ENCODE assay signal across 13 mouse cellular contexts in the genomic region with DNA sequence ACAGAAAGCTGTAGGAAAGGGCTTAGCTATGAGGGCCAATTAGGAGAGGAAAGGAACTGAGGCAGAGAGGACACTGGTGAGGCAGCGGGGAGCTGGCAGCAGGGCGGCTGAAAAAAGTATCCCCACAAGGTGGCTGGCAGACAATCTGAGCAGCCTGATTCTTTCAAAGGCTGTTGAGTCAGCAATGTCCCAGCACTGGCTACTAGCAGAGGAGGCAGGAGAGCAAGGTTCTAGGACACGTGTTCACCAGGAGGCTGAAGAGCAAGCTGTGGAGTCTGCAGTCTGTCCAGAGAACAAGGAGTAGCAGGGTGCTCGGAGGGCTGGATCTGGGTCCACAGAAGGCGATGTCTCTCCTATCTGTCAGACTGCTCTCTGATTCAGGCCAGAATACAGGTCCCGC. TPM values are rescaled to one million over a fixed set of nuclear protein-coding genes. Genes with fewer than 3 reads are reported as not detected.
DNase-seq lines count a peak whose midpoint lies in the region; ATAC-seq lines count a peak whose summit lies in the region.
"Had no signal": no experiment of that assay in that cellular context is flagged by ENCODE, and none has a peak within 500 bp of the region (broad histone marks: within the 10 kb centered on the region; RNA-seq: fewer than 3 reads in every experiment).

No protein-coding gene starts in this region.

- 0 out of 2 replicates have a peak, but pooled peaks cover 3% of the 10 kb centered on the region for H3K27me3 ChIP-seq in limb, embryonic 15.5 days
- no peaks in the 10 kb centered on the region for H3K27me3 ChIP-seq in limb, embryonic 10.5 days (ENCODE audit: low read depth, poor library complexity, severe bottlenecking)
- H3K27me3 ChIP-seq: hindbrain, embryonic 15.5 days had no signal

- no peak overlapping the region for H3K4me3 ChIP-seq in limb, embryonic 15.5 days
- H3K4me3 ChIP-seq in limb, embryonic 10.5 days, result no peak overlapping the region
- H3K4me3 ChIP-seq: erythroblast, embryonic 14.5 days; hindbrain, embryonic 15.5 days had no signal

- no peak overlapping the region for H3K9ac ChIP-seq in limb, embryonic 15.5 days
- H3K9ac ChIP-seq: hindbrain, embryonic 15.5 days had no signal

- H3K4me2 ChIP-seq in limb, embryonic 15.5 days, result no peak overlapping the region
- H3K4me2 ChIP-seq: hindbrain, embryonic 15.5 days had no signal

- ATAC-seq in cerebellum, adult (ENCODE audit: insufficient number of reproducible peaks, low FRiP score, low TSS enrichment), result peak; percentile 66; the same call in 1 of the 2 replicates
- ATAC-seq in limb, embryonic 15.5 days (ENCODE audit: insufficient number of reproducible peaks, low FRiP score, low TSS enrichment, low read depth), result no peak
- no peak for ATAC-seq in megakaryocyte progenitor cell, adult 5-6 weeks (replicated peaks; ENCODE audit: poor library complexity)

- DNase-seq in cerebellum, postnatal 4 days (ENCODE audit: low spot score in 2 of 2), result no peak
- DNase-seq in limb, embryonic 10.5 days (ENCODE audit: low spot score), result no peak
- peak; percentile 29 to 44 for DNase-seq in cerebellum, postnatal 14 days
- DNase-seq in thymus, postnatal 14 days, result peak; percentile 61
- no peak for DNase-seq in B cell, adult 2 months
- DNase-seq: lung, adult 18-20 months had no signal

- peak overlapping the region; percentile 43; the same call in 1 of the 2 replicates for H3K27ac ChIP-seq in limb, embryonic 15.5 days
- no peak overlapping the region for H3K27ac ChIP-seq in limb, embryonic 10.5 days
- H3K27ac ChIP-seq: hindbrain, embryonic 15.5 days had no signal

- peaks cover 8% of the 10 kb centered on the region; the same call in 1 of the 2 replicates for H3K4me1 ChIP-seq in limb, embryonic 15.5 days
- H3K4me1 ChIP-seq in limb, embryonic 10.5 days, result no peaks in the 10 kb centered on the region
- H3K4me1 ChIP-seq: hindbrain, embryonic 15.5 days had no signal

- no peaks in the 10 kb centered on the region for H3K36me3 ChIP-seq in limb, embryonic 15.5 days
- H3K36me3 ChIP-seq in limb, embryonic 10.5 days, result no peaks in the 10 kb centered on the region
- H3K36me3 ChIP-seq: hindbrain, embryonic 15.5 days had no signal

- 50% methylated on average over 6 of the region's 6 CpGs for WGBS in limb, embryonic 15.5 days
- 67% methylated on average over 6 of the region's 6 CpGs for WGBS in limb, embryonic 10.5 days

- H3K9me3 ChIP-seq in limb, embryonic 15.5 days, result no peaks in the 10 kb centered on the region
- no peaks in the 10 kb centered on the region for H3K9me3 ChIP-seq in limb, embryonic 10.5 days (replicated peaks)
- H3K9me3 ChIP-seq: hindbrain, embryonic 15.5 days had no signal

RNA-seq across cellular contexts. Expression of gene Cd3e, which starts 10.3 kb away (rescaled TPM):
- 0.38 and 0.45 TPM in 2 replicates for polyA plus RNA-seq in limb, embryonic 15.5 days (2015; fragmentation: Nextera tagmentation; extraction: Ambion mirVana)
- polyA plus RNA-seq in limb, embryonic 10.5 days (2016; fragmentation: Nextera tagmentation; extraction: Ambion mirVana), result not detected in 2 replicates
- not detected in 2 replicates for total RNA-seq in megakaryocyte progenitor cell, adult 5-6 weeks (2015)
- total RNA-seq in megakaryocyte progenitor cell, adult 5-6 weeks (2017), result not detected in 2 replicates
- total RNA-seq: left cerebral cortex, postnatal 14 days had no signal
- polyA plus RNA-seq: stomach, embryonic 14.5 days had no signal

RNA-seq across cellular contexts. Expression of gene Cd3d, which starts 17.6 kb away (rescaled TPM):
- 0.28 TPM in 1 of 2 replicates, not detected in the other for polyA plus RNA-seq in limb, embryonic 15.5 days (2015; fragmentation: Nextera tagmentation; extraction: Ambion mirVana)
- polyA plus RNA-seq in limb, embryonic 10.5 days (2016; fragmentation: Nextera tagmentation; extraction: Ambion mirVana), result not detected in 2 replicates
- total RNA-seq in megakaryocyte progenitor cell, adult 5-6 weeks (2015), result 0.12 and 0.44 TPM in 2 replicates
- total RNA-seq in megakaryocyte progenitor cell, adult 5-6 weeks (2017), result 0.17 and 0.33 TPM in 2 replicates
- total RNA-seq: left cerebral cortex, postnatal 14 days had no signal
- polyA plus RNA-seq: erythroblast, embryonic 14.5 days; hindbrain, embryonic 15.5 days; stomach, embryonic 14.5 days had no signal

RNA-seq across cellular contexts. Expression of gene Cd3g, which starts 18.9 kb away (rescaled TPM):
- polyA plus RNA-seq in limb, embryonic 15.5 days (2015; fragmentation: Nextera tagmentation; extraction: Ambion mirVana), result 0.51 and 0.76 TPM in 2 replicates
- polyA plus RNA-seq in limb, embryonic 10.5 days (2016; fragmentation: Nextera tagmentation; extraction: Ambion mirVana), result not detected in 2 replicates
- not detected in 2 replicates for total RNA-seq in megakaryocyte progenitor cell, adult 5-6 weeks (2015)
- total RNA-seq in megakaryocyte progenitor cell, adult 5-6 weeks (2017), result 0.30 and 3.1 TPM in 2 replicates
- total RNA-seq: left cerebral cortex, postnatal 14 days had no signal
- polyA plus RNA-seq: erythroblast, embryonic 14.5 days; hindbrain, embryonic 15.5 days had no signal

RNA-seq across cellular contexts. Expression of gene Ube4a, which starts 33.8 kb away (rescaled TPM):
- polyA plus RNA-seq in limb, embryonic 15.5 days (2015; fragmentation: Nextera tagmentation; extraction: Ambion mirVana), result 23.9 and 24.8 TPM in 2 replicates
- polyA plus RNA-seq in limb, embryonic 10.5 days (2016; fragmentation: Nextera tagmentation; extraction: Ambion mirVana), result 20.4 and 24.2 TPM in 2 replicates
- 45.7 and 48.1 TPM in 2 replicates for total RNA-seq in megakaryocyte progenitor cell, adult 5-6 weeks (2015)
- total RNA-seq in megakaryocyte progenitor cell, adult 5-6 weeks (2017), result 32.4 and 44.6 TPM in 2 replicates

RNA-seq across cellular contexts. Expression of gene Mpzl2, which starts 40.4 kb away (rescaled TPM):
- 41.0 and 46.0 TPM in 2 replicates for polyA plus RNA-seq in limb, embryonic 15.5 days (2015; fragmentation: Nextera tagmentation; extraction: Ambion mirVana)
- 12.7 and 13.6 TPM in 2 replicates for polyA plus RNA-seq in limb, embryonic 10.5 days (2016; fragmentation: Nextera tagmentation; extraction: Ambion mirVana)
- total RNA-seq in megakaryocyte progenitor cell, adult 5-6 weeks (2015), result not detected in 2 replicates
- total RNA-seq in megakaryocyte progenitor cell, adult 5-6 weeks (2017), result not detected in 2 replicates
- polyA plus RNA-seq: erythroblast, embryonic 14.5 days had no signal

Comparison
In these comparisons a context has a peak if more than half of its experiments do, and no peak if none do; other contexts are left out.
1. DNase-seq: peak in cerebellum, postnatal 14 days (2 of 2) and thymus, postnatal 14 days (single experiment); none in cerebellum, postnatal 4 days (0 of 2), limb, embryonic 10.5 days (single experiment) and B cell, adult 2 months (0 of 2).